Mouse (Mus musculus) ES-Bruce4 (cell line): ENCODE results near the gene Tfam. TPM values are rescaled to one million over a fixed set of nuclear protein-coding genes. Genes with fewer than 3 reads are reported as not detected.

ENCODE experiments used
- H3K27ac ChIP-seq: 2 replicates; pipeline ENCODE4 v1.5.1; 2012; ENCODE audit warnings: low read length, inconsistent platforms; ENCODE audit not compliant: insufficient read depth
- H3K27me3 ChIP-seq: 2 replicates; pipeline ENCODE4 v1.6.1; 2012; ENCODE audit warnings: mild to moderate bottlenecking, low read length, inconsistent platforms; ENCODE audit not compliant: control insufficient read depth, poor library complexity, insufficient read depth, severe bottlenecking
- H3K36me3 ChIP-seq: 2 replicates; pipeline ENCODE4 v1.6.1; 2012; ENCODE audit warnings: inconsistent platforms, mild to moderate bottlenecking, low read length, moderate library complexity; ENCODE audit not compliant: control insufficient read depth, poor library complexity, insufficient read depth, severe bottlenecking
- H3K4me1 ChIP-seq: one replicate; pipeline ENCODE4 v1.8.1; 2011; ENCODE audit warnings: low read length; ENCODE audit not compliant: control insufficient read depth, insufficient read depth
- H3K4me3 ChIP-seq: 2 replicates; pipeline ENCODE4 v1.5.1; 2011; ENCODE audit warnings: low read depth, mild to moderate bottlenecking, low read length
- H3K9ac ChIP-seq: 2 replicates; pipeline ENCODE4 v1.6.1; 2012; ENCODE audit warnings: low read depth, mild to moderate bottlenecking, inconsistent platforms; ENCODE audit not compliant: poor library complexity, severe bottlenecking
- H3K9me3 ChIP-seq: replicated peaks from 2 replicates; pipeline ENCODE4 v1.6.1; 2012; ENCODE audit warnings: mild to moderate bottlenecking, low read length, inconsistent platforms; ENCODE audit not compliant: control insufficient read depth, poor library complexity, insufficient read depth, severe bottlenecking
- CTCF ChIP-seq: IDR thresholded peaks from one replicate; pipeline ENCODE4 v1.8.1; 2011; ENCODE audit warnings: low read depth, low read length
- EP300 ChIP-seq: IDR thresholded peaks from 2 replicates; pipeline ENCODE4 v1.6.1; 2011; ENCODE audit warnings: low read depth, low read length; ENCODE audit not compliant: insufficient read depth
- POLR2A ChIP-seq: IDR thresholded peaks from one replicate; pipeline ENCODE4 v1.8.1; 2011; ENCODE audit warnings: low read length; ENCODE audit not compliant: insufficient read depth
- polyA plus RNA-seq: library from polyadenylated mRNA; stranded (reverse); fragments of >200 nt; gene quantifications from 2 replicates; pipeline ENCODE4 v1.2.4, GENCODE M21; 2011; ENCODE audit warnings: low read depth; ENCODE audit not compliant: missing spikeins, insufficient read depth, insufficient read length

Tfam gene
- polyA plus RNA-seq, result 93.6 and 112 TPM in 2 replicates

- no peak for TF ChIP-seq CTCF
- TF ChIP-seq POLR2A, result no peak
- TF ChIP-seq EP300, result no peak
Measured at GRCm38 (mm10) chr10:71238240-71238554, at the start of gene Tfam. TSS of gene Tfam (minus strand) at chr10:71238280.

GRCm38 (mm10) chr10:71285126-71285580 is 47.1 kb upstream of the Tfam start, which contains the start of gene Ube2d1:
TSS of gene Ube2d1 (minus strand) at chr10:71285262.
- Histone ChIP-seq H3K9ac (peak within 1 kb of the TSS; percentile 83), H3K9me3 (no peaks in the 10 kb centered on the region), H3K4me1 (no peaks in the 10 kb centered on the region), H3K4me3 (peak within 1 kb of the TSS; percentile 99), H3K36me3 (no peaks in the 10 kb centered on the region), H3K27ac (no peak within 1 kb of the TSS), H3K27me3 (no peaks in the 10 kb centered on the region)
- TF ChIP-seq EP300, result no peak
- no peak for TF ChIP-seq CTCF
- TF ChIP-seq POLR2A, result no peak

More at GRCm38 (mm10) chr10:71238240-71238554, at the start of gene Tfam:
- Histone ChIP-seq H3K9me3 (no peaks in the 10 kb centered on the region), H3K27me3 (no peaks in the 10 kb centered on the region), H3K27ac (peak within 1 kb of the TSS; percentile 66), H3K36me3 (peaks cover 23% of the 10 kb centered on the region), H3K4me3 (peak within 1 kb of the TSS; percentile 85), H3K9ac (peak within 1 kb of the TSS; percentile 83), H3K4me1 (no peaks in the 10 kb centered on the region)

- no peaks in the 10 kb centered on the region for H3K36me3 ChIP-seq
- TF ChIP-seq EP300 (no peak), POLR2A (no peak), CTCF (no peak)
- peak overlapping the region; percentile 83 for H3K9ac ChIP-seq
- no peaks in the 10 kb centered on the region for H3K4me1 ChIP-seq
- H3K9me3 ChIP-seq, result no peaks in the 10 kb centered on the region
- H3K27me3 ChIP-seq, result no peaks in the 10 kb centered on the region
- peak overlapping the region; percentile 99 for H3K4me3 ChIP-seq
- H3K27ac ChIP-seq, result no peak overlapping the region
Measured at GRCm38 (mm10) chr10:71284511-71285125, 46.5 kb upstream of the Tfam start.

GRCm38 (mm10) chr10:71284131-71284510 is 46.0 kb upstream of the Tfam start:
- Histone ChIP-seq H3K4me3 (peak overlapping the region; percentile 99), H3K27ac (no peak overlapping the region), H3K36me3 (no peaks in the 10 kb centered on the region), H3K27me3 (no peaks in the 10 kb centered on the region), H3K9ac (peak overlapping the region; percentile 83), H3K9me3 (no peaks in the 10 kb centered on the region), H3K4me1 (no peaks in the 10 kb centered on the region)
- TF ChIP-seq POLR2A (no peak), CTCF (no peak), EP300 (no peak)

- Histone ChIP-seq H3K27ac (no peak overlapping the region), H3K9ac (no peak overlapping the region), H3K4me1 (no peaks in the 10 kb centered on the region), H3K4me3 (no peak overlapping the region), H3K36me3 (no peaks in the 10 kb centered on the region), H3K9me3 (no peaks in the 10 kb centered on the region), H3K27me3 (no peaks in the 10 kb centered on the region)
- TF ChIP-seq EP300, result no peak
- no peak for TF ChIP-seq POLR2A
- TF ChIP-seq CTCF, result no peak
Measured at GRCm38 (mm10) chr10:71273008-71273739, 35.1 kb upstream of the Tfam start.

GRCm38 (mm10) chr10:71267973-71268372 is 29.9 kb upstream of the Tfam start:
- no peak overlapping the region for H3K4me3 ChIP-seq
- H3K27ac ChIP-seq, result no peak overlapping the region
- no peak overlapping the region for H3K9ac ChIP-seq
- no peaks in the 10 kb centered on the region for H3K9me3 ChIP-seq
- H3K36me3 ChIP-seq, result no peaks in the 10 kb centered on the region
- H3K4me1 ChIP-seq, result no peaks in the 10 kb centered on the region
- no peaks in the 10 kb centered on the region for H3K27me3 ChIP-seq
- TF ChIP-seq EP300 (no peak), POLR2A (no peak), CTCF (no peak)
